Mouse (Mus musculus): ENCODE measurements at regions not wholly inside any gene's neighbourhood (a gene's known extent, or its start where the extent isn't known, plus 50 kb on each side); places are given as distances from the start of the nearest gene placed in this dataset.
"Not testable (repeated sequence)": the region's sequence is repeated elsewhere in the genome, so short reads cannot be mapped to it uniquely, and the experiment has no call there.

GRCm38 (mm10) chr5:97831421-97831820, 199.4 kb downstream of the Antxr2 start:
- no peak for ATAC-seq

- ATAC-seq = no peak
These were observed 213.4 kb downstream of the Antxr2 start for GRCm38 (mm10) chr5:97817485-97817884.

GRCm38 (mm10) chr5:97815357-97815756, 215.5 kb downstream of the Antxr2 start:
- ATAC-seq = no peak

DNA sequence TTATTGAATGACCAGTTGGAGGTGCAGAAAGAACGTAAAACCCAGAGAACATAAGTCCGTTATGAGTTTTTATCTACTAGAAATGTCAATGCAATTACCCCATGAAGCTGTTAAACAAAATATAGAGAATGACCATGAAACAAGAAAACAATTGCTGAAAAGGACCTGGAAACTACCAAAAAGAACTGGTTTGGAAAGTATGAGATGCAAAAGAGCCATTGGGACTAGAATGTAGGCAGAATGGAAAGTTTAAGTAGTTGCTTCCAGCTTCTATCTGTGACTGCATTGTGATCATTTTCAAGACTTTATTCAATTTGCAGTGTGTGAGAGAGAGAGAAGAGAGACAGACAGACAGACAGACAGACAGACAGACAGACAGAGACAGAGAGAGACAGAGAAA, 216.1 kb downstream of the Antxr2 start:
- no peak for ATAC-seq

- no peak for ATAC-seq
These were observed 218.1 kb downstream of the Antxr2 start for GRCm38 (mm10) chr5:97812611-97813350.

DNA sequence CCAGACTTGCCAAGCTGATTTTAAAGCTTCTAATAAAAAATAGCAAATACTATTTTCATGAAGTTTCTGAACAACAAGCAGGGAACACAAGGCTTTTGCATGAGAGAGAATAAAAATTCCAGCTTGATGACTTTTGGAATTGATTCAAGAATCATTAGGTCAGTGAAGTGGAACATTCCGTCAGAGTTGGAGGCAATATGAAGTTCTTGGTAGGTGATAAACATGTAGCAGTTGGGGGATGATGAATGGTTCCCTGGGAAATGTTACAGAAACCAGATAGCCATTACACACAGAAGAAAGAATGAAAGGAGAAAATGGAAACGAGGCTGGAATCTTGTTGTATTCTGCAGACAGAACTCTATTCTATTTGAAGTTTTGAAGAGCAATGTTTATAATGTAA, 221.8 kb downstream of the Antxr2 start:
- ATAC-seq = no peak

- no peak for ATAC-seq
These were observed 223.7 kb downstream of the Antxr2 start for GRCm38 (mm10) chr5:97807171-97807570.

GRCm38 (mm10) chr5:97806754-97807153, 224.1 kb downstream of the Antxr2 start:
- no peak for ATAC-seq

DNA sequence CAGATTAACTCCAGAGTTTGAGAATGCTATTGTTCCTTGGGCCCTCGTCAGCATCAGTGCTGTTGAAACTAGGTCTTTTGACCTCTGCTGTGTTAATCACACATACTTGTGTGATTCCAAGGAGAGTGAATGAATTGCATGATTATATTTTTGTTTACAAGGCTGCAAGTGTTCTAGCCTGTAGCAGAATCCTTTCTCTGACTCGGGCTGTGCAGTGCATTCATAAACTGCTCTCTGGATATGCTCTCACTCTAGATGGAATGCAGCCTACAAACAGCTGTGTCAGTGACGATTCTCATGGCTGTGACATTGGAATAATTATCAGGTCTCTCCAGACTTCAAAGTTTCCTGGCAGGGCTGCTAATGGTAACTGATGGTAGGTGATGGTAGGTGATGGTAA, 230.8 kb downstream of the Antxr2 start:
- ATAC-seq = no peak

DNA sequence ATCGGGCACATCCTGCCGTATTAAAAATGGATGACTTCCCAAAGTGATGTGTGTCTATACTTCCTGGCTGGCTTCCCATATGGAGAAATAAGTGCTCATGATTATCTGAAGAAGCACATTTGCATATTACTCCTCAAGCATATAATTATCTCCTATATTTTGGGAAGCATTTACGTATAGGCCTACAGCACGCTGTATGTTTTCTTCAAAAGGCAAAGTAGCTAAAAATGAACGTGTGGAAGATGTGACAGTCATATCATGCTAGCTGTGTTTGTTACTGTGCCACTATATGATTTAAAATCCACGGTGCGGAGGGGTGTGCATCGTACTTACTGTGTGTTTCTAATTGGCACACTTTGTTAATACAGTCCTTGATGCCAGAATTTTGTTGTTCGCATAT, 242.7 kb downstream of the Antxr2 start:
- no peak for ATAC-seq

DNA sequence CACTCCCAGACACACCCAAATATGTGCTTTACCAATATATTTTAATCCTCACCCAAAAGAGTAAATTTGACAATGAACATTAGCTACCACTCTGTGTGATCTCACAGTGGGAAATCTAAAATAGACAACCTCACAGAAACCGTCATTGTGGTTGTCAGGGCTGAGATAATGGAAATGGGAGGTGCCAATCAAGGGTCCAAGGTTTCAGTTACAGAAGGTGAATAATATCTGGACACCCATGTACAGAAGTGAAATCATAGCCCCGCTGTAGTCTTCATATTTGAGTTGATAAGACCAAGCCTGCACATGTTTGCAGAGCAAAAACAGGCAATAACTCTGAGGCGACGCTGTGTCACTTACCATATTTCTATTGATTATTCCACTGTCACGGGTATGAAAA, 243.8 kb downstream of the Antxr2 start:
- no peak for ATAC-seq

DNA sequence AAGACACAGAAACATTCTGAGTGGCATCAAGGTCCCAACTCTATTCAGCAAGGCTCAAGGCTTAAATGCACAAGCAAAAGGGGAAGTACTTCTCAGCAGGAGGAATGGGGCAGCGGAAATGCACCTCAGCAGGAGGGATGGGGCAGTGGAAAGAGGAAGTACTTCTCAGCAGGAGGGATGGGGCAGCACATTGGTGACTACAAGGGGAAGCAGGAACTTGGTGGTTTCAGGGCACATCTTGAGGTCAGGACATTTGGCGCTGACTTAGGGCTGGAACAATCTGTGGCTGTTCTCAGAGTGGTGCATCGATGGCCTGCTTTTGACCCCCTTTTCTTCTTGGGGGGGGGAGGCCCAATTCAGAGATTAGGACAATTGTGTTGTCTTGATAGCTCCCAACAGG, 255.7 kb downstream of the Antxr2 start:
- ATAC-seq = not testable (repeated sequence)

GRCm38 (mm10) chr5:97773451-97773850, 257.4 kb downstream of the Antxr2 start:
- not testable (repeated sequence) for ATAC-seq

DNA sequence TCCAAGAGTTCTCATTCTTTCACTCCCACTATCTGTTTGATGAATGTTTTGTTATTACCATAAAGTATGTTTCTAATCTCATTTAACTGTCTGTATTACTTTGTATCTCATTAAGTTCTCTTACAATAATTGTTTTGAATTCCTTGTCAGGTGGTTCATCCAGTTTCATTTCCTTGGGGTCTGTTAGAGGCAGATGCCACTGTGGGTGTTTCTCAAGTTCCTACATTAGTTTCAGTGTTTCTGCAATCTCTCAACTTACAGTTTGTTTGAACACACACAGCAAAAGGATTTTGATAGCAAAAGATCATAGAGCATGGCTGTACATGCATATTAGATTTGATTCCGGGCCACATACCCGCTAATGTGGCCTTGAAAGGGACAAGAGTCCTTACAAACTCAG, 280.5 kb upstream of the Gk2 start:
- no peak for ATAC-seq

DNA sequence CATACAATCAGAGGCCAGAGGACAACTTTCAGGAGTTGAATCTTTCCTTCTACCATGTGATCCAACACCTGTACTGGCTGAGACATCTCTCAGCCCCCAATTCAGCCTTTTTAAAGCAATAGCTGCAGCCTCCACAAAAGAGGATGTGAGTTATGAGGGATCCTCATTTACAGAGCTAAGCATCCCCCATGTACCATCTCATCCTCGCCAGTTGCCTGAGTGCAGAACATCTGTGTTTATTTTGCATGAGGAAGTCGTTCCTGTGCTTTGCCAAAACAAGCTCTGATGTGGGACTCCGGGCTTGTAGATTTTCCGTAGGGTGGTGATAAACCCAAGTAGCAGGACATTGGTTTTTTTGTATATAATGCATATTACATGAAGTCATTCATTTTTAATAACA, 274.1 kb upstream of the Gk2 start:
- ATAC-seq = no peak

DNA sequence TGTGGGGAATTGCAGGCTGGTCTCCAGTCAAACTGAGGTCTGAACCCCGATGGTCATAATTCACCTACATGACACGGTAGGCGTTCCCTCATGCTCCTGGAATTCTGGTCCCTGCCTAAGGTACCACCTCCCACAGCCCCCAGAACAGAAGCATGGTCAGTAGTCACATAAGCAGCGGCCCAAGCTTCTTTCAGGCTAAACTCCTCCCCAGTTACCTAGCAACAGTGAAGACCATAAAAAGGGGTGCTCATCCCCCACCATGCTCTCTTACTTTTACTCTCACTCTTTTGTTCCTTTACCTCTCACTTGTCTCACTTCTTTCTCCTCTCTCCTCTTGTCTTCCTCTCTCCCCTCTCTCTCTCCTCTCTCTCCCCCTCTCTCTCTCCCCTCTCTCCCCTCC, 262.5 kb upstream of the Gk2 start:
- not testable (repeated sequence) for ATAC-seq

DNA sequence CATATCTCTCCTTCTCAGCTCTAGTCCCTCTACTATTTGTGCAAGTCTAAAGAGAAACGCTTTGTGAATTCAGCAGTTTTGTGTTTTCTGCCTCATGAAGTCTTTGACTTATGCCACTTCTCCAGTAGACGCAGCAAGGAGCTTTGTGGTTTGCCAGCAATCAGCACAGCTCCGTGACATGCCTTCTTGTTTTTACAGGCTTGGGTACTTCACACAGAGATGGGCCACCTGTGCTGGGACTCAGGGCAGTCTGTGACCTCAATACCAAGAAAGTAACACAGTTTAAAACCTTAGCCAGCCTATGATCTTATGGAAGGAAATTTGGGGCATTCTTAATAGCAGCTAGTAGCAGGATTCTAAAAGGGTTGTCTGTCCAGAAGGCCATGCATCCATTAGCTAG, 248.4 kb upstream of the Gk2 start:
- no peak for ATAC-seq

GRCm38 (mm10) chr5:97700507-97700906, 243.7 kb upstream of the Gk2 start:
- no peak for ATAC-seq

GRCm38 (mm10) chr5:97697581-97698134, 240.8 kb upstream of the Gk2 start:
- no peak for ATAC-seq

DNA sequence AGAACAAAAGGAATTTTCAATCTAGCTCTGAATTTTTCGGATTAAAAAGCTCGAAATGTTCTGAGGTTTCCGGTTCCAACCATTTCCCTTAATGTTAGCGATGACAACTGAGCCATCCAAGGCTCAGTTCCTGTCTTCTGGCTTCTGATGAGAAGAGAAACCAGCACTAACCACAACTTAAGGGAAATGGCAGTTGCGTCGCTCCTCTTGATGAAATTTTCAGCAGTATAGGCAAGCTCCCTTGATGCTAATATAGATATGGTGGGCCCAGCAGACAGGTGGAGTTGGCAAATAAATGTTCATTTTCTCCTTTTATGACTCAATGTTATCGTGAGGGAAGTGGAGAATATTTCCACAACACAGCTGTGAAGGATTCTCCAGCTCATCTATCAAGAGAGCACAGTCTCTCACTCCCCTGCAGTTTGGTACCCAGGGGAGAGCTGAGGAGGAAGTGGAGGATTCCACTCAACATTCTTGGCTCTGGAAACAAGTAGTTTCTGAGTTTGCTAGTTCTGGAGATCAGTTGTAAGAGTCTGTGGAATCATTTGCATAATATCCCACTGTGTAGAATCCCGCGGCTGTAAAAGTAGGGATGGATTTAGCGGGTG, 236.6 kb upstream of the Gk2 start:
- ATAC-seq = no peak

DNA sequence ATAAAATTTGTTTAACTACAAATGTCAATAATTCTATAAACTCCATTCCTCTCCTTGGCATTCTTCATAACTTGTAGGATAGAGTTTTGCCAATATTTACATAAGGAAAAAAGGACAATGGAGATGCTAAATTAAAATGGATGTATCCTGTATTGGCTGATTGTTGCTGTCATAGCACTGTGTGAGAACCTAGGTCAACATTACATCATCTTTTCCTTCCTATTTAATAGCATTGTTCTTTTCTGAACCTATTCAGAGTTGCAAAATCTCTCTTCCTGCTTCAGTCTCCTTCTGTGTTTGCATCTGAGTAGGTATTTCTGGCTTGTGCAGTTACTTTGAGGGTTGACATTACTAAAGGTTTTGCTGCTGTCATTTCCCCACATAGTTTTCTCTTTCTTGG, 228.6 kb upstream of the Gk2 start:
- ATAC-seq = no peak

- no peak for ATAC-seq
These were observed 227.9 kb upstream of the Gk2 start for GRCm38 (mm10) chr5:97684592-97685258.

DNA sequence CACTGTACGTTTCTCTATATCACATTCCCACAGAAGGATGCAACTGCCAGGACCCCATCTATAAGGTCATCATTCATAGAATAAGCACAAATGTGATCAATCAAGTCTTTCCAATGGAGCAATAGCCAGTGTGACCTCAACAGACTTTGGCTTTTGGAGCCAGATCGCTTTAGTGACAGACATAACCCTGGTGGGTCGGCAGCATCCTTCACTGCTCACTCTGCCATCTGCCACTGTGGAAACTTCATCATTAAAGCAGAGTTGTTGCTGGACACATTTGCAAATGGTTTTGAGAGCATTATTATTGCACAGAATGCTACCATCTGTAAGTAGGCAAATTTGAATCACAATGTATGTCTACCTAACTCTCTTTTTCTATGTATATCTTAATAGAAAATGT, 212.9 kb upstream of the Gk2 start:
- ATAC-seq = no peak
